Mouse (Mus musculus): ENCODE measurements around the gene Cd27. TPM values are rescaled to one million over a fixed set of nuclear protein-coding genes. Genes with fewer than 3 reads are reported as not detected.

Cd27 gene
- total and polyA plus RNA-seq, 2 experiments from 2014 or later = 1.3 TPM; not detected in 1

- no peak for TF ChIP-seq EP300 (IDR thresholded peaks at IDR 0.05; ENCODE audit: low read depth)
- 81% methylated on average over 7 of the region's 7 CpGs for WGBS
- Histone ChIP-seq H3K27me3 (ENCODE audit: control insufficient read depth, insufficient read depth, low read length) (no peaks in the 10 kb centered on the region), H3K9me3 (replicated peaks; ENCODE audit: control insufficient read depth, low read length) (no peaks in the 10 kb centered on the region), H3K9ac (replicated peaks; ENCODE audit: low read depth, low read length) (no peak overlapping the region), H3K4me1 (ENCODE audit: control insufficient read depth, insufficient read depth) (no peaks in the 10 kb centered on the region), H3K27ac (ENCODE audit: low read depth) (no peak overlapping the region), H3K36me3 (replicated peaks; ENCODE audit: control insufficient read depth, insufficient read depth, low read length) (no peaks in the 10 kb centered on the region), H3K4me3 (ENCODE audit: low read depth, low read length) (no peak overlapping the region), H3K4me2 (ENCODE audit: low read depth, low read length) (no peak overlapping the region)
- ATAC-seq (ENCODE audit: insufficient read depth, low read depth) (no peak), DNase-seq (ENCODE audit: low spot score) (no peak)
These were observed 18.8 kb upstream of the Cd27 start for GRCm38 (mm10) chr6:125255516-125256044.

- H3K27me3 ChIP-seq (ENCODE audit: control insufficient read depth, insufficient read depth, low read length) = no peaks in the 10 kb centered on the region
- no peaks in the 10 kb centered on the region for H3K4me1 ChIP-seq (ENCODE audit: control insufficient read depth, insufficient read depth)
- H3K9ac ChIP-seq (replicated peaks; ENCODE audit: low read depth, low read length) = no peak overlapping the region
- no peaks in the 10 kb centered on the region for H3K36me3 ChIP-seq (replicated peaks; ENCODE audit: control insufficient read depth, insufficient read depth, low read length)
- no peak overlapping the region for H3K27ac ChIP-seq (ENCODE audit: low read depth)
- H3K4me3 ChIP-seq (ENCODE audit: low read depth, low read length) = no peak overlapping the region
- no peak for TF ChIP-seq CTCF (IDR thresholded peaks at IDR 0.05; ENCODE audit: low read depth)
- no peak for TF ChIP-seq EP300 (IDR thresholded peaks at IDR 0.05; ENCODE audit: low read depth)
- no peaks in the 10 kb centered on the region for H3K9me3 ChIP-seq (replicated peaks; ENCODE audit: control insufficient read depth, low read length)
- WGBS = 67% methylated on average over 14 of the region's 14 CpGs
- no peak for DNase-seq (ENCODE audit: low spot score)
- no peak overlapping the region for H3K4me2 ChIP-seq (ENCODE audit: low read depth, low read length)
- ATAC-seq (ENCODE audit: insufficient read depth, low read depth) = no peak
These were observed 17.3 kb upstream of the Cd27 start for GRCm38 (mm10) chr6:125253863-125254715.

GRCm38 (mm10) chr6:125252711-125253110, 15.9 kb upstream of the Cd27 start:
- Histone ChIP-seq H3K36me3 (replicated peaks; ENCODE audit: control insufficient read depth, insufficient read depth, low read length) (no peaks in the 10 kb centered on the region), H3K27ac (ENCODE audit: low read depth) (no peak overlapping the region), H3K4me2 (ENCODE audit: low read depth, low read length) (no peak overlapping the region), H3K4me1 (ENCODE audit: control insufficient read depth, insufficient read depth) (no peaks in the 10 kb centered on the region), H3K9me3 (replicated peaks; ENCODE audit: control insufficient read depth, low read length) (no peaks in the 10 kb centered on the region), H3K27me3 (ENCODE audit: control insufficient read depth, insufficient read depth, low read length) (no peaks in the 10 kb centered on the region), H3K9ac (replicated peaks; ENCODE audit: low read depth, low read length) (no peak overlapping the region), H3K4me3 (ENCODE audit: low read depth, low read length) (no peak overlapping the region)
- DNase-seq (ENCODE audit: low spot score) (no peak), ATAC-seq (ENCODE audit: insufficient read depth, low read depth) (no peak)
- WGBS = 78% methylated on average over 8 of the region's 8 CpGs
- TF ChIP-seq EP300 (IDR thresholded peaks at IDR 0.05; ENCODE audit: low read depth) = no peak
- no peak for TF ChIP-seq CTCF (IDR thresholded peaks at IDR 0.05; ENCODE audit: low read depth)

GRCm38 (mm10) chr6:125252285-125252684, 15.5 kb upstream of the Cd27 start:
- Histone ChIP-seq H3K4me2 (ENCODE audit: low read depth, low read length) (no peak overlapping the region), H3K9me3 (replicated peaks; ENCODE audit: control insufficient read depth, low read length) (no peaks in the 10 kb centered on the region), H3K27ac (ENCODE audit: low read depth) (no peak overlapping the region), H3K4me3 (ENCODE audit: low read depth, low read length) (no peak overlapping the region), H3K36me3 (replicated peaks; ENCODE audit: control insufficient read depth, insufficient read depth, low read length) (no peaks in the 10 kb centered on the region), H3K27me3 (ENCODE audit: control insufficient read depth, insufficient read depth, low read length) (no peaks in the 10 kb centered on the region), H3K4me1 (ENCODE audit: control insufficient read depth, insufficient read depth) (no peaks in the 10 kb centered on the region), H3K9ac (replicated peaks; ENCODE audit: low read depth, low read length) (no peak overlapping the region)
- no peak for DNase-seq (ENCODE audit: low spot score)
- 69% methylated on average over 3 of the region's 3 CpGs for WGBS
- ATAC-seq (ENCODE audit: insufficient read depth, low read depth) = no peak
- TF ChIP-seq CTCF (IDR thresholded peaks at IDR 0.05; ENCODE audit: low read depth) = no peak

GRCm38 (mm10) chr6:125244551-125244950, 7.7 kb upstream of the Cd27 start:
- ATAC-seq (ENCODE audit: insufficient read depth, low read depth) (no peak), DNase-seq (ENCODE audit: low spot score) (no peak)
- 29% methylated on average over 1 of the region's 1 CpGs for WGBS
- H3K36me3 ChIP-seq (replicated peaks; ENCODE audit: control insufficient read depth, insufficient read depth, low read length) = no peaks in the 10 kb centered on the region
- no peaks in the 10 kb centered on the region for H3K9me3 ChIP-seq (replicated peaks; ENCODE audit: control insufficient read depth, low read length)
- no peak overlapping the region for H3K9ac ChIP-seq (replicated peaks; ENCODE audit: low read depth, low read length)
- H3K4me3 ChIP-seq (ENCODE audit: low read depth, low read length) = no peak overlapping the region
- H3K4me1 ChIP-seq (ENCODE audit: control insufficient read depth, insufficient read depth) = 0 out of 2 replicates have a peak, but pooled peaks cover 6% of the 10 kb centered on the region
- TF ChIP-seq CTCF (IDR thresholded peaks at IDR 0.05; ENCODE audit: low read depth) (no peak), EP300 (IDR thresholded peaks at IDR 0.05; ENCODE audit: low read depth) (no peak)
- no peaks in the 10 kb centered on the region for H3K27me3 ChIP-seq (ENCODE audit: control insufficient read depth, insufficient read depth, low read length)
- no peak overlapping the region for H3K4me2 ChIP-seq (ENCODE audit: low read depth, low read length)
- no peak overlapping the region for H3K27ac ChIP-seq (ENCODE audit: low read depth)

Measured in heart, postnatal 0 days (tissue).